Mouse (Mus musculus) left cerebral cortex, postnatal 36 days (tissue): ENCODE measurements around the gene Nt5dc1. TPM values are rescaled to one million over a fixed set of nuclear protein-coding genes. Genes with fewer than 3 reads are reported as not detected.

Source experiments
- DNase-seq, 2 experiments: peaks; one replicate each; pipeline ENCODE4 v3.0.0; 2021 to 2022; ENCODE audit warnings: low spot score in 2 of 2, mixed read lengths in 1 of 2
- intact Hi-C: fragments of 180-260 bp; cut with DNase I; formaldehyde crosslinking; loops from one replicate; pipeline ENCODE4 v1.15.1; 2025
- total RNA-seq, 2 experiments: library from RNA; stranded (reverse); gene quantifications; 2 replicates each; pipeline ENCODE4 v1.2.3; 2021

The Nt5dc1 gene
- total RNA-seq, 2 experiments from 2014 or later = 2.3 to 3.9 TPM

DNA sequence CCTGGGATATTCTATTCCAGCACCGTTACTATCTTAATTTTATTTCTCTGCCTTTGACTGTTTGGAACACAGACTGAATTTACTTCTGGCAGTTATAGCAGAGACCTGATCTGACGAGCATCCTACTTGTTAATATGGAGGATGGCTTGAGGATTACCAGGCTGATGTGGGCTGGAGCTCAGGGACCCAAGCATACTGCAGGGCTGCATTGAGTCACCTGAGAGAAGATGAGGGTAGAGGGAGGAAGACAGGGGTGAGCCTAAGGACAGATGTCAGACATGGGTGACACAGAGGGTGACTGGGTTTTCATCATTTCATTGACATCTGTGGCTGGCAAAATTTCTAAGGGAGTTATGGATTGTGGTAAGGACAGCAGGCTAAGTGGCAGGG is 101.1 kb downstream of the Nt5dc1 start:
- DNase-seq = peak in 1 of 2 experiments; percentile 16
- intact Hi-C loops = no loop called here

DNA sequence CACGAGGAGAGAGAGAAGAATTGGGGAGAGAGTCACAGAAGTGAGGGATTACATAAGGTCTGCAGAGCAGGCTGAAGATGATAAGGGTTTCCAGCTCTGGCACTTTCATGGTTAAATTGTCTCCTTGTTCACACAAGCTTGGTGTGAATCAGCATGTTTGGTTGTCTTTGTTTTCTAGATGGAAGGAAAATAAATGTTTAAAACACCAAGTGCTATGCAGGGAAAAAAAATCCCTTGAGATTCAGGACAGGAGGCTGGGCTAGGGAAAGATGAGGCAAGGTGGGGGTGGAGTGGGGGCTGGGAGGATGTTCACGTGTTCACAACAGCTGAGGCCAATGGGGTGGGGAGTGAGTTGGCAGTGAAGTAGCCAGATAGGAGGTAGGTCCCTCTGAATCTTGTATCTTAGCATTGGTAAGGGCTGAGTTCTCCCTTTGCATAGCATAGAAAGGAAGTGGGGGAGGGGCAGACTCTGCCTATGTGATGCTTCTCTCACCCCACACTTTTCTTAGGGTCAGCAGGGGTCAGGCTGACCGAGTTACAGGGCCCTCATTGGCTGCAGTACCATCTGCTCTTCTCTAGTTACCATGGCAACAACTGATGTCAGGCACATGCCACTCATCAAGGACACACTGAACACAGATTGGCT is 101.7 kb downstream of the Nt5dc1 start:
- DNase-seq = peak; percentile 57 to 70
- intact Hi-C loops = no loop called here

DNA sequence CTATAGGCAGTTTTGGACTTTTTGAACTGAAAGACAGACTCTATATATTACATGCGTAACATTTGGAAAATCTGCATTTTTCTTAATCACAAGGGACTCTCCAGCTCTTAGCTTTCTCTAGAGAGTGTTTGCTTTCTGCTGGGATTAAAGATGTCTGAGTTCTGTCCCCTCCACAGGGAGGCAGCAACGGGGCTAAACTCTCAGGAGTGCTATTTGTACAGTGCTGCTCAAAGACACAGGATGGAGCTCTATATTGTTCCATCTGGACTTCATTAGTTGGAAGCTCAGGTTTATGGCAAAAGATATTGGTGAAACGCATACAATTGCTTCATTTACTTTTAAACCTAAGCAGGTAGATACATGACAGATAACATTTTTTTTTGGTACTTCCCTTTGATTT is 105.8 kb downstream of the Nt5dc1 start:
- intact Hi-C loops = no loop called here
- DNase-seq = no peak

DNA sequence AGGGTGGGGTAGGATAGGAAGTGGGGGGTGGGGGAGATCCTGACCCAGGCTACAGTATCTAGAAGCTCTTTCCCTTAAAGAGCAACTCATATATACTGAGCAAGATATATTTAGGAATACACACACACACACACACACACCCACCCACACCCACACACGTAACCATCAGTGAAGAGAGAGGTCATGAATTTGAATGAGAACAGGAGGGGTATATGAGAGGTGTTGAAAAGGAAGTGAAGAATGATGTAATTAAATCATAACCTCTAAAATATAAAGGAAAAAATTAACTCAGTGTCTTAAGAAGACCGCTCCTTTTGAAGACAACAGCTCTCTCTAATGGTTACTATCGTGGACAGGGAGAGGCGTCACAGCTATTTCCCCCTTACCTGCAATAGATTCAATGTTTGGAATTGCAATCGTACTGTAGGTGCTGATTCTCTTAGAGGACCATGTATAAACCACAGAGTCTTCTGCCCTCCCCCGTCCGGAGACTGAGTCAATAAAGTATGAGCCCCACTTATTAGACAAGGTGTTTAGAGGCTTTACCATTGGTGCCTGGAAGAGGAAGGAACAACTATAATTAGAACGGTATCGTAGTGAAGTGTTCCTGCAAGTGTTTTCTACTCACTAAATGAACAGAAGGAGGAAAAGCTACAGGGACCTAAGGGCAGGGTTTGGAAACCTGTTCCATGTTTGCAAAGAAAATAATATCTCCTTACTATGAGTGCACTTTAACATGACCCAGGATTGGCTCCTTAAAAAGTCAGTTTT is 108.3 kb downstream of the Nt5dc1 start:
- intact Hi-C loops = no loop called here
- no peak for DNase-seq

DNA sequence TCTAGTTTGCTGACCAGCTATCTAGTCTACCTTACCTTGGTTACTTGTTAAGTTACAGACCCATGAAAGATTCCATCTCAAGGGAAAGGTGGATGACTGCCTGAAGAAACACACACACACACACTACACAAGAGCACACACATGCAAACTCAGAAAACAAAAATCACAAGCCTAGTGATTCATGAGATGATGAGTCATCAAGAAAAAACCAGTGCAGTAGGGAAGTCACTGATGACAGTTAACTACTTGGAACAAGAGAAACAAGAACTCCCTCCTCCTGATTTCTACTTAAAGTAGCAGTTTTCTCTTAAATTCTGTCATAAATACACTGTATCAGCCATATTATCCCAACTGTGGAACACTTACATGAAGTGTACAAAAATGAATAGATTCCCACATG is 111.3 kb downstream of the Nt5dc1 start:
- DNase-seq = no peak
- intact Hi-C loops = no loop called here

DNA sequence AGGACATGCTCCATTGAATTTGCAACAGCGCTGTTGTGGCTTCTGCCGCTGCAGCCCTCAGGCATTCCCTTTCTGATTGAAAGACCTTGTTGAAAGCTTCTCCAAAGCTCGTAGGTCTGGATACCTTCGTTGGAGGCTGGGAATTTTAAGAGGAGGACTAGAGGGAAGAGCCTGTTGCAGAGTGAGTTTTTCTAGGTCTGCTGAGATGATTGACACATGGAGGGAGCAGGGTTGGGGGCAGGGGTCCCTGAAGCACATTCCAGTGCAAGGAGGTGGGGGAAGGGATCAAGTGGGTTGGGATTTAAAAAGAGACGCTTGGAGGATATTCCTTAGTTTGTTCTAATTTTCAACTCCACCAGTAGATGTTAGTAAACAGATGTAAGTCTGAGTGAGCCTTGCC is 118.0 kb downstream of the Nt5dc1 start:
- no peak for DNase-seq
- intact Hi-C loops = no loop called here

DNA sequence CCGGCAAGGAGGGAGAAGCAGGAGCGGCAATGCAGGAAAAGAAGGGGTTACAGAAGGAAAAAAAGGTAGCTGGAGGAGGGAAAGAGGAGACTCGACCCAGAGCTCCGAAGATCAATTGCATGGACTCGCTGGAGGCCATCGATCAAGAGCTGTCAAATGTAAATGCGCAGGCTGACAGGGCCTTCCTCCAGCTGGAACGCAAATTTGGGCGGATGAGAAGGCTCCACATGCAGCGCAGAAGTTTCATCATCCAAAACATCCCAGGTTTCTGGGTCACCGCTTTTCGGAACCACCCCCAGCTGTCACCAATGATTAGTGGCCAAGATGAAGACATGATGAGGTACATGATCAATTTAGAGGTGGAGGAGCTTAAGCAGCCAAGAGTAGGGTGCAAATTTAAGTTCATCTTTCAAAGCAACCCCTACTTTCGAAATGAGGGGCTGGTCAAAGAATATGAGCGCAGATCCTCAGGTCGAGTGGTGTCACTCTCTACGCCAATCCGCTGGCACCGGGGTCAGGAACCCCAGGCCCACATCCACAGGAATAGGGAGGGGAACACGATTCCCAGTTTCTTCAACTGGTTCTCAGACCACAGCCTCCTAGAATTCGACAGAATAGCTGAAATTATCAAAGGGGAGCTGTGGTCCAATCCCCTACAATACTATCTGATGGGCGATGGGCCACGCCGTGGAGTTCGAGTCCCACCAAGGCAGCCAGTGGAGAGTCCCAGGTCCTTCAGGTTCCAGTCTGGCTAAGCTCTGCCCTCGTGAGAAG is 120.2 kb downstream of the Nt5dc1 start:
- intact Hi-C loops = loop anchor here (2.0 to 5.0 kb wide), 2 partner anchors 15 to 281 kb away; partner anchors contain the start of genes Rwdd1 and Tspyl1
- DNase-seq = no peak

DNA sequence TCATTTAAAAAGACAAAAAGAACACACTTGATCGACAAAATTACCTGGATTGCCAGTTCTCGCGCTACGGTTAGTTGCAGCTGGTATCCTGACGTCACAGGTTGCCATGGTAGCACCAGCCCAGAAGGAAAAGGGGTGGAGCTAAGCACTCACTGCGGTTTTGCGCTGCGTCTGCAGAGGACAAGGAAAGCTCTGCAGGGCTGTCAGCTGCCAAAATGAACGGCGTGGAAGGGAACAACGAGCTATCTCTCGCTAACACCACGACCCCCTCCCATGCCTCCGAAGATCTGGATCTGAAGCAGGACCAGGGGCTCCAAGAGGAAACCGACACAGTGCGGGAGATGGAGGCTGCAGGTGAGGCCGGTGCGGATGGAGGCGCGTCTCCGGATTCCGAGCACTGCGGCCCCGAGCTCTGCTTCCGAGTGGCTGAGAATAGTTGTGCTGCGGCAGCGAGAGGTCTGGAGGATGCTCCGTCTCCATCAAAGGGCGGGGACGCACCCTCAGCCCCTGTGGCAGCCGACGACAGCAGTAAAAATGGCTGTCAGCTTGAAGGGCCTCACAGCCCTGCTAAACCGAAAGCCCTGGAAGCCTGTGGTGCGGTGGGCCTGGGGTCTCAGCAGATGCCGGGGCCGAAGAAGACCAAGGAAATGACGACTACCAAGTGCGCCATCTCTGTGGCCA is 120.9 kb downstream of the Nt5dc1 start, which contains the start of gene Tspyl4:
TSS of gene Tspyl4 (plus strand) at position 144 of the 681 bp plus-strand sequence.
- peak; percentile 92 to 94 for DNase-seq
- intact Hi-C loops = loop anchor here (2.0 to 5.0 kb wide), 2 partner anchors 15 to 280 kb away; partner anchors contain the start of genes Rwdd1 and Tspyl1

DNA sequence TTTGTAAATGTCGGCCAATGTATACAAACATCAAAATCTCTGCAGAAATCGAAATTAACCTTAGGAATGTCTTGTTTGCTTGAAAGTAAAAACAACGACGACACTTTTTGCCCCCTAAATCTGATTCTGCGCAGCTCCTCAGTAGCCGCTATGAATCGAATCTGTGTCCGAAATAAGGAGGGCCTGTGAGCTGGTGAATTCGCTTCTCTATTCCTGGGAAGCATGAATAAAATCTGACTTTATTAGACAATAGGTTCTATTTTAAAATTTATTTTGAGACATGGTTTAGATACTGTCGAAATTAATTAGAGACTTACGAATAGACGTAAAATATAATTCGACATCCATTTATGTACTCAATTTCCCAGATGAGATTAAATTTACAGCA is 121.4 kb downstream of the Nt5dc1 start:
- intact Hi-C loops = loop anchor here (2.0 to 5.0 kb wide), 2 partner anchors 14 to 280 kb away; partner anchors contain the start of genes Rwdd1 and Tspyl1
- DNase-seq = no peak

DNA sequence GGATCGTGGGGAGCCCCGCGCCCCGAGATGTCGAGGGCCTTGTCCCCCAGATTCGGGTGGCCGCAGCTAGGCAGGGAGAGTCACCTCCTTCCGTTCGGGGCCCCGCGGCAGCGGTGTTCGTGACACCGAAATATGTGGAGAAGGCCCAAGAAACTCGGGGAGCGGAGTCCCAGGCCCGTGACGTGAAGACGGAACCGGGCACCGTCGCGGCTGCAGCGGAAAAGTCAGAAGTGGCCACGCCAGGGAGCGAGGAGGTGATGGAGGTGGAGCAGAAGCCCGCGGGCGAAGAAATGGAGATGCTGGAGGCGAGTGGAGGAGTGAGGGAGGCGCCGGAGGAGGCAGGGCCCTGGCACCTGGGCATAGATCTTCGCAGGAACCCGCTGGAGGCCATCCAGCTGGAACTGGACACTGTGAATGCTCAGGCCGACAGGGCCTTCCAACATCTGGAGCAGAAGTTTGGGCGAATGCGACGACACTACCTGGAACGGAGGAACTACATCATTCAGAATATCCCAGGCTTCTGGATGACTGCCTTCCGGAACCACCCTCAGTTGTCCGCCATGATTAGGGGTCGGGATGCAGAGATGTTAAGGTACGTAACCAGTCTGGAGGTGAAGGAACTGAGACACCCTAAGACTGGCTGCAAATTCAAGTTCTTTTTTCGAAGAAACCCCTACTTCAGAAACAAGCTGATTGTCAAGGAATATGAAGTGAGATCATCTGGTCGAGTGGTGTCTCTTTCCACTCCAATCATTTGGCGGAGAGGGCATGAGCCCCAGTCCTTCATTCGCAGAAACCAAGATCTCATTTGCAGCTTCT is 135.7 kb downstream of the Nt5dc1 start:
- intact Hi-C loops = loop anchor here (2.0 to 5.0 kb wide), 5 partner anchors 14 to 265 kb away; partner anchors contain the start of genes Calhm5, Dse, Rwdd1 and Tspyl4
- peak in 1 of 2 experiments; percentile 72 for DNase-seq

DNA sequence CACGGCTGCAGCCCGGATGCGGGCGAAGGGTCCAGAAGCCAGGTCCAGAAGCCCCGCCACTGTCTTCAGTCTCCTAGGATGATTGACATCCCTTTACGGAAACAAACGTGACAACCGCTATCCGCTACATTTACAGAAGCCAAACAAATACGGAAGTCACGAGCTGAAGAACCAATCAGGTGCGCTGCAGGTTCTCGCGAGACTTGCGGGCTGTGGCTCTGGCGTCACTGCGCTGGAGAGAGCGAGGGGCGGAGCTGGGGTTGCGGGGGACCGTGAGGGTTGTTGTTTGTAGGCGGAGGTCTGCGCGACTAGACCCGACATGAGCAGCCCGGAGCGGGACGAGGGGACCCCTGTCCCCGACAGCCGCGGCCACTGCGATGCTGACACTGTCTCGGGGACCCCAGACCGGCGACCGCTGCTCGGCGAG is 136.4 kb downstream of the Nt5dc1 start, which contains the start of gene Tspyl1:
TSS of gene Tspyl1 (plus strand) at position 229 of the 427 bp plus-strand sequence.
- intact Hi-C loops = loop anchor here (2.0 to 5.0 kb wide), 5 partner anchors 15 to 265 kb away; partner anchors contain the start of genes Calhm5, Dse, Rwdd1 and Tspyl4
- peak; percentile 98 for DNase-seq

DNA sequence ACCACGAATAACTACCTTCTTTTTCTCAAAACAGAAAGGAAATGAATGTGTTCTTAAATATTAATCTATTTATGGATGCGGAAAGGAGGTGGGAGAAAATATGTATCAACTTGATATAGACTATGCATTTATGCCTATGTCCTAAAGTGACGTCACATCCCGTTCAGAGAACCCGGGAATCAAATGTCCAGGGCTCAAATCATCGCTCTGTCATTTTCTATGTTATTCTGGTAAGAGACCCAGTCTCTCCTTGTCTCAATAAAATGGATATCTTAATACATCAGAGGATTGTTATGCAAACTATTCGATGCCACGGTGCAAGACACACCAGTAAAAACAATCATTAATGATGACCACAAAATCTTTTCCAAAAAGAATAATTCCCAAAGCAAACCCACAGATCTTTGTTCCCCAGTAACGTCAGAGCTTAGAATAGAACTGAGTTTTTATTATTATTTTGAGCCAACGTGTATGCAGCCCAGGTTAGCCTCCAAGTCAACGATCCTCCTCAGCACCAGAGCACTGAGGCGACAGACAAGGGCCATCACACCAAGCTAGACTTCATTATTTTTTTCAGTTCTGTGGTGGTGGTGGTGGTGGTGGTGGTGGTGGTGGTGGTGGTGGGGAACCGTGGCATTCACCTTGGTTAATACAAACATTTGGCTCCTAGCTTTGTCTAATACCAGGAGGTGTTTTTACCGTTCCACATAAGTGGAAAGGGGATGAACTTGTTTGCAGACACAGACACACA is 137.0 kb downstream of the Nt5dc1 start:
- no peak for DNase-seq

DNA sequence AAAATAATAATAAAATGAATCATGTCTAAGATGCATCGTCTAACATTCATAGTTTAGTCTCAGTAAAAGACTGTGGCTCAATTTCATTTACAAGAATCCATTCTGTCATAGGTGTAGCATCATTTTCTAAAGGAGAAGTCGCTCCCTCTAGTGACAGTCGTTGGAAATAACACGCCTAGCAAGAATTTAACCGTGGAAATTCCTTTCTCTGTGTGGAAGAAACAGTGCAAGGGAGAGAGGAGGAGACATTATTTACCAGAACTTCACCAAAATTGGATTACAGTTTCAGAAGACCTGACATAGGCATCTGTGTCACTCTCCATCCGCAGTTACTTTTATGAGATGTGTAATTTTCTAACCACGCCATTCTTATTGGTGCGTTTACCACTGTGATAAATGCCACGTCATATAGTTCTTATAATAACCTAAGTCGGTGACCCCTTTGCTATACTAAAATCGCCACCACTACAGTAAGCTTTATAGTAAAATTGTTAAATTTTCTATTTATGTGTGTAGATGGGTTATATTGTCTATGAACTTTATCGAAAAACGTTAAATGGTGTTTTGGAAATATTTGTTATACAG is 137.7 kb downstream of the Nt5dc1 start:
- intact Hi-C loops = loop anchor here (5.0 kb wide), 3 partner anchors 183 to 263 kb away; partner anchors contain the start of genes Calhm5 and Rwdd1

More for the DNA sequence above, 137.0 kb downstream of the Nt5dc1 start:
- intact Hi-C loops = loop anchor here (5.0 kb wide), 3 partner anchors 184 to 264 kb away; partner anchors contain the start of genes Calhm5 and Rwdd1

DNA sequence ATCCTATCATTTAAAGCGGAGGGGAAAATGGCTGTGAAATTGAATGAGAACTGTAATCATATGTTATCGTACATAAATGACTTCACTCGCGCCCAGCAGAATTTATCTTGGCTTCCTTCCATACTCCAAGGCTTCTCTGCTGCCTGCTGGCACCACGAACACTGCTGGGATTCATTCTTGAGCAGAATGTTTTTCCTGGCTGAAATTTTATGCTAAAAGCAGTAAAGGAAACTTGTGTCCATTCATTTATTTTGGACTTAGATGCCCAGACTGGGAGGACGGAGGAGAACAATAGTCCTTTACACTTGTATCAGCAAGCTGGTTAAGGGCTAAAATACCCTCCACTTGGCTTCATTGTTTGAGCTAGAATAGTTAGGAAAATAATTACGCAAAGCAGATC is 146.7 kb downstream of the Nt5dc1 start:
- DNase-seq = no peak
- intact Hi-C loops = no loop called here

More for the DNA sequence above, 137.7 kb downstream of the Nt5dc1 start:
- peak; percentile 13 to 44 for DNase-seq

DNA sequence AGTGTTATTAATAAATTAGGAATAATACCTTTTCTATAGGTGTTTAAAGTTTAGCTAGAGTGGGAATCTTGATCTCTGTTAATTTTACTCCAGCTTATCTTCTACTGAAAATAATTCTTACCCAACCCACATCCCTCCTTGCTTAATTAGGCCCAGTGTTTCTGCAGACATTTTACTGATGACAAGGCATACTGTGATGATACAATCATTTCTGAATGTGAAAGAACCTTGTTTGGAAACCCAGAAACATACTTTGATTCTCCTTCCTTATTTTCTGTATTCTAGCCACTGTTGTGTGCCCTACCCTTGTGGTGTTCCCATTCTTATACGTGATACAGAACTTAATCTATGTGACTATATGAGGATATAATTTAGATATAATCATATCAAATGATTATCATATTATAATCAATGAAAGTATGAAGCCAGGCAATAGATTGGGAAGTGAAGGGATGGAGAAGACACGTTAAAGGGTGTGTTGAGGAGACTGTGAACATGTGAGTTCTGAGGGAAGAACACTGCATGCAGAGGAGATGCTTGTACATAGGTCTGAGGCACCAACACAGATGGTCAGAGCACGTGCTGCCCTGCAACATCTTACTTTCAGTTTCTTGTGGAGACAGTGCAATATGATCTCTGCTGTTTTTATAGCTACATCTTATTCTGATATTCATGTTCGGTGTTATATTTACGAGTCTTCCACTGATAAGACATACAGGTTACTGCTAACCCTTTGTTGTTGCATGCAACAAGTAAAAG is 150.9 kb downstream of the Nt5dc1 start:
- intact Hi-C loops = no loop called here
- no peak for DNase-seq

DNA sequence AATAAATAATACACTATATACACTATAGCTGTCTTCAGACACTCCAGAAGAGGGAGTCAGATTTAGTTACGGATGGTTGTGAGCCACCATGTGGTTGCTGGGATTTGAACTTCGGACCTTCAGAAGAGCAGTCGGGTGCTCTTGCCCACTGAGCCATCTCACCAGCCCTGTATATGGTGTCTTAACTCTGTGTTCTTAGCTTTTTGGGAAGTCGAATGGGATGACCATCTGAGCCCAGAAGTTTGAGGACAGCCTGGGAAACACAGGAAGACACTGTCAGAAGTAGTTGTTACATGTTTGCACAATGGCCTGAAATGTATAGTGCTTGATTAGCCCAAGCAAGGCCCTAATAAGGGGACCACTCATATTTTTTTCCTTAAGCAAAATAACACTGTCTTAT is 153.2 kb downstream of the Nt5dc1 start:
- intact Hi-C loops = no loop called here
- DNase-seq = no peak
